Mouse (Mus musculus) heart, embryonic 12.5 days (tissue): ENCODE measurements around the gene Ppat. TPM values are rescaled to one million over a fixed set of nuclear protein-coding genes. Genes with fewer than 3 reads are reported as not detected.

Experiments used
- ATAC-seq: fragments of 200-750 bp; cut with Nextera tagmentation; 2 replicates; pipeline ENCODE4 v1.8.0; 2017; ENCODE audit warnings: moderate TSS enrichment, moderate library complexity; ENCODE audit not compliant: insufficient number of reproducible peaks, low FRiP score
- H3K27ac ChIP-seq: fragments of 300-500 bp; sonication (generic); 2 replicates; pipeline ENCODE4 v1.5.1; 2016; ENCODE audit warnings: mild to moderate bottlenecking, moderate library complexity; ENCODE audit not compliant: poor library complexity, severe bottlenecking
- H3K27me3 ChIP-seq: fragments of 300-500 bp; sonication (generic); replicated peaks from 2 replicates; pipeline ENCODE4 v1.6.1; 2016; ENCODE audit warnings: mild to moderate bottlenecking, moderate library complexity
- H3K36me3 ChIP-seq: fragments of 300-500 bp; sonication (generic); 2 replicates; pipeline ENCODE4 v1.6.1; 2016; ENCODE audit warnings: mild to moderate bottlenecking, moderate library complexity
- H3K4me1 ChIP-seq: fragments of 300-500 bp; sonication (generic); replicated peaks from 2 replicates; pipeline ENCODE4 v1.6.1; 2016; ENCODE audit warnings: mild to moderate bottlenecking
- H3K4me2 ChIP-seq: fragments of 300-500 bp; sonication (generic); 2 replicates; pipeline ENCODE4 v1.6.1; 2016; ENCODE audit warnings: mild to moderate bottlenecking, moderate library complexity
- H3K4me3 ChIP-seq: fragments of 300-500 bp; sonication (generic); 2 replicates; pipeline ENCODE4 v1.5.1; 2016; ENCODE audit warnings: mild to moderate bottlenecking
- H3K9ac ChIP-seq: fragments of 300-500 bp; sonication (generic); 2 replicates; pipeline ENCODE4 v1.6.1; 2016; ENCODE audit warnings: mild to moderate bottlenecking, moderate library complexity
- H3K9me3 ChIP-seq: fragments of 300-500 bp; sonication (generic); replicated peaks from 2 replicates; pipeline ENCODE4 v1.6.1; 2016; ENCODE audit warnings: mild to moderate bottlenecking, moderate library complexity
- WGBS: fragments of 180-500 bp; shearing (Covaris S2); methylation state at CpG from one replicate; pipeline ENCODE4 v1.1.7; 2016; 5-methylcytosine and 5-hydroxymethylcytosine counted together
- polyA plus RNA-seq: library from polyadenylated mRNA; unstranded; fragments of >200 nt; fragmentation: Nextera tagmentation; extraction: Ambion mirVana; gene quantifications from 2 replicates; pipeline ENCODE4 v1.2.1, GENCODE M21; 2016

The Ppat gene
- polyA plus RNA-seq, 1 experiment from 2014 or later: 33.2 TPM

GRCm38 (mm10) chr5:76876106-76876758, 75.1 kb downstream of the Ppat start:
- no peak for ATAC-seq
- Histone ChIP-seq H3K4me1 (no peaks in the 10 kb centered on the region), H3K4me2 (peak overlapping the region; percentile 16; the same call in 1 of the 2 replicates), H3K36me3 (peaks cover 48% of the 10 kb centered on the region), H3K9me3 (no peaks in the 10 kb centered on the region), H3K9ac (no peak overlapping the region), H3K27ac (no peak overlapping the region), H3K4me3 (no peak overlapping the region), H3K27me3 (no peaks in the 10 kb centered on the region)
- 72% methylated on average over 25 of the region's 25 CpGs for WGBS

- peak overlapping the region; percentile 41 for H3K4me3 ChIP-seq
- peaks cover 34% of the 10 kb centered on the region for H3K36me3 ChIP-seq
- H3K9me3 ChIP-seq: no peaks in the 10 kb centered on the region
- peaks cover 27% of the 10 kb centered on the region for H3K4me1 ChIP-seq
- no peak overlapping the region for H3K27ac ChIP-seq
- H3K4me2 ChIP-seq: peak overlapping the region; percentile 66
- ATAC-seq: no peak
- 56% methylated on average over 6 of the region's 6 CpGs for WGBS
- H3K27me3 ChIP-seq: no peaks in the 10 kb centered on the region
- 0 out of 2 replicates have a peak overlapping the region, but pooled peaks have one; percentile 16 for H3K9ac ChIP-seq
Observed at GRCm38 (mm10) chr5:76869553-76869952, 81.8 kb downstream of the Ppat start.

GRCm38 (mm10) chr5:76868693-76869286, 82.6 kb downstream of the Ppat start:
- Histone ChIP-seq H3K9me3 (no peaks in the 10 kb centered on the region), H3K27ac (no peak overlapping the region), H3K27me3 (no peaks in the 10 kb centered on the region), H3K9ac (peak overlapping the region; percentile 44; the same call in 1 of the 2 replicates), H3K36me3 (peaks cover 34% of the 10 kb centered on the region), H3K4me1 (peaks cover 29% of the 10 kb centered on the region), H3K4me3 (peak overlapping the region; percentile 41), H3K4me2 (peak overlapping the region; percentile 66)
- peak; percentile 62 for ATAC-seq
- WGBS: 33% methylated on average over 16 of the region's 16 CpGs

GRCm38 (mm10) chr5:76866819-76867218, 84.6 kb downstream of the Ppat start:
- H3K9ac ChIP-seq: no peak overlapping the region
- 72% methylated on average over 8 of the region's 8 CpGs for WGBS
- H3K9me3 ChIP-seq: no peaks in the 10 kb centered on the region
- peaks cover 31% of the 10 kb centered on the region for H3K36me3 ChIP-seq
- H3K4me2 ChIP-seq: no peak overlapping the region
- H3K4me3 ChIP-seq: no peak overlapping the region
- H3K27ac ChIP-seq: 0 out of 2 replicates have a peak overlapping the region, but pooled peaks have one; percentile 88
- H3K4me1 ChIP-seq: peaks cover 41% of the 10 kb centered on the region
- H3K27me3 ChIP-seq: no peaks in the 10 kb centered on the region
- ATAC-seq: no peak

Other genes starting within 250 kb of the Ppat start
- 16.4 and 17.8 TPM in 2 replicates for gene Aasdh, start 46.1 kb downstream of the Ppat start, polyA plus RNA-seq
- gene Paics, start 271 bp downstream of the Ppat start, polyA plus RNA-seq: 243 and 251 TPM in 2 replicates
- gene Srp72, start 23.1 kb upstream of the Ppat start, polyA plus RNA-seq: 42.3 and 45.1 TPM in 2 replicates
- gene Arl9, start 52.5 kb upstream of the Ppat start, polyA plus RNA-seq: not detected in 2 replicates
- gene Thegl, start 64.4 kb upstream of the Ppat start, polyA plus RNA-seq: 0.12 TPM in 1 of 2 replicates, not detected in the other
- 14.4 and 14.6 TPM in 2 replicates for gene Hopx, start 163.5 kb upstream of the Ppat start, polyA plus RNA-seq